Mouse (Mus musculus) c-Kit-positive CD71-negative TER-119-negative erythroid progenitor cells, embryonic 14.5 days (primary cell): ENCODE data around the gene Gm20388.

Experiments
- DNase-seq: peaks from one replicate; pipeline ENCODE4 v3.0.0-alpha.2; 2013; ENCODE audit warnings: low read depth

Gene Gm20388

DNA sequence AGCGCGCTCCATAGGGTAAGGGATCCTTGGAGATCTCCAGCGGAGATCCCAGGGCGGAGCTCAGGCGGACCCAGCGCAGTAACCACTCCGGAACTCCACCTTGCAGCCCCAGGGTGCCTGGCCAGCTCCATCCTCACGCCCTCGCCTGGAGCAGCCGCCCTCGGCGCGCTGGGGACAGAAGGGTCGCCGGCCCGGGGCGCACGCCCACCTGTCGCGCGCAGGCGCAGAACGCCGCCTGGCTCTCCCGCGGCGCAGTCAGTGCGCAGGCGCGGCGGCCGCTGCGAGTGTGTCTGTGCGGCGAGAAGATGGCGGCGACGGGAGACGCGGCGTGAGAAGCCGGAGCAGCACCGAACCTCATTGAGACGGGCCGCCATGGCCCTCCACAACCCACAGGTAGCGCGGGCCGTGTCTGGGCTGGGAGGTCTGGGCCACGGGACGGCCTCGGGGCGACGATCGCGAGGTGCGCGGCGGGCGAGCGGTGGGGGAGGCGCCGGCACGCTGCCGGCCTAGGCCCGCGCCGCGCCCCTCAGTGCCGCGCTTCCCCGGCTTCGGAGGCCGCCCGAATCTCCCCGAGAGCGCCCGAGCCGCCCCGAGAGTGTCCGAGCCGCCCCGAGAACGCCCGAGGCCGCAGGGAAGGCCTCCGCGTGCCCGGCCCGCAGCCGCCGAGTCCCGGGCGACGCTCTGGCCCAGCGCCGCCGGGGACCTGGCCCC lies at the start of gene Gm20388:
Gene Gm20388 (plus strand): TSS at position 295 of the 711 bp plus-strand sequence.
- DNase-seq, result peak; percentile 73

DNA sequence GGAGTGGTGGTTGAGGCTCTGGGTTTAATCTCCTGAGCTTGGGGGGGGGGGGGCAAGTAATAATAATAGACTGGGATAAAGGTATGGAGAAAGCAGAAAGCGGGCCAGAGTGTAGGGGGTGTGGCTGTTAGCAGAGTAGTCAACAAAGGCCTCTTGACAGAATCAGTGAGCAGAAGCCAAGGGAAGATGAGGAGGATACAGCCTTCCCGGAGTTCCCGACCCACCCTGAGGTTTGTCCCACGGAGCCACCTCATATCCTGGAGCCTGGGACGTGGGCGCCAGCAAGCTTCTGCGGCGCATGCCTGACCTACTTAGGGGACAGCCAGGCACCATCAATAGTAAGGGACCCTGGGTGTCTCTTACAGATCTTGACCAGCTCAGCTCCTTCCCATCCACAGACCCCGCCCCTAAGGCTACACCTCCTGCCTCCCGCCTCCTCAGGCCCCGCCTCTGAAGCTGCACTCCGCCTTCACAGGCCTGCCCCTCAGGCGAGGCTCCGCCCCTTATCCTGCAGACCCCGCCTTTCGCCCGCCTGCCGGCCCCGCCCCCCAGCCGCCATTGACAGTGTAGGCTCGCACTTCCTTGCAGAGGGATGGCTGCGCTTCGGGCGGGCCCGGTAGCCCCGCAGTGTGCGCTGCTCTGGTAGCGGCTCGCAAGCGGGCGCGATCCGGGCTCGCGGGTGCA lies 48.8 kb upstream of the Gm20388 start, which contains the start of gene Klhl36:
Gene Klhl36 (plus strand): TSS at position 561 of the 684 bp plus-strand sequence.
- DNase-seq, result peak; percentile 82

DNA sequence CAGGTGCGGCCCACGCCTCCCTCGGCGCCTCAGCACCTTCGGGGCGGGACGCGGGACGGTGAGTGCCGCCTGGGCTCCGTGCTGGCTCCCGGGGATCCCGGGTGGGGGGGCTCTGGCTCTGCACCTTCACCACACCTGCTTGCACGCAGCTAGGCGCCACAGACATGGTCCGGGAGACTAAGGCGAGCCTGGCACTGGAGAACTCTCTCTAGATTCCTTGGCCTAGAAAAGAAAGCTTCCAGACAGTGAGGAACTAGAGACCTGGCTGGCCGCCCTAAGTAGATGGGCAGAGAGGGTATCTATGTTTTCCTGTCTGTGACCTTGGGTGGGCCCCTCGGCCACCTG lies 48.3 kb upstream of the Gm20388 start:
- no peak for DNase-seq

DNA sequence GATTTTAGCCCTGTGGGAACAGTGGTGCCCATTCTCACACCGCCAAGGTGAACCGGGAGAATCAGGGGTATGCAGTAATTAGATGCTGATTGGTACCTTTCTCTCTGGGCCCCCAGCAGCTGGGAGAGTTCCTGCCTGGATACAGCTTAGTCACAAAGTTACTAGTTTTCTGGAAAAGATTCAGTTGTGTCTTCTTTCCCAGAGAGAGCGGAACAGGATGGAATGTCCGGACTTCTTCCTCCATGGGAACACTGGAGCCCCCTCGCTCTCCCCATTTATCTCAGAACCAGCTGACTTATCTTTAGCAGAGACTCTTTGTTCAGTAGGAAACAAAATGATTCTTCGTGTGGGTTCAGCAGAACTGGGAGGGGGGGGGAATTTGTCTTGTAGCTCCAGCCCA lies 47.9 kb upstream of the Gm20388 start:
- no peak for DNase-seq

DNA sequence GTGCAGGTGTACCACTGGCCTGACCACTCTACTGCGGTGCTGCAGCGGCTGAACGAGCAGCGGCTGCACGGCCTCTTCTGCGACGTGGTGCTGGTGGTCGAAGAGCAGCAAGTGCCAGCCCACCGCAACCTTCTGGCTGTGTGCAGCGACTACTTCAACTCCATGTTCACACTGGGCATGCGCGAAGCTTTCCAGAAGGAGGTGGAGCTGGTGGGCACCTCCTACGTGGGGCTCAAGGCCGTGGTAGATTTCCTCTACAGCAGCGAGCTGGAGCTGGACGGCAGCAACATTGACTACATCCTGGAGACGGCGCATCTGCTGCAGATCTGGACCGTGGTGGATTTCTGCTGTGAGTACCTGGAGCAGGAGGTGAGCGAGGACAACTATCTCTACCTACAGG lies 41.0 kb upstream of the Gm20388 start:
- DNase-seq, result no peak

DNA sequence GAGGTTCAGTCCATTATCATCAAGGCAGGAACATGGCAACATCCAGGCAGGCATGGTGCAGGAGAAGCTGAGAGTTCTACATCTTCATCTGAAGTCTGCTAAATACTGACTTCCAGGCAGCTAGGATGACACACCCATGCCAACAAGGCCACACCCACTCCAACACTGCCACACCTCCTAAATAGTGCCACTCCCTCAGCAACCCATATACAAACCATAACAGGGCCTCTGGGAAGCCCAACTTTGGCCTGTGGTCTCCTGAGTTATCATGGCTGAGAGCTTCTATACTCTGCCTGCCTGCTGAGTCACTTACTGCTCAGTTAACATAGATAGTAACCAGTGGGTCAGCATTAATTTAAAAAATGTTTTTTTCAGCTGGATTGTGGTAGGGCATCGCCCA lies 37.5 kb upstream of the Gm20388 start:
- no peak for DNase-seq

DNA sequence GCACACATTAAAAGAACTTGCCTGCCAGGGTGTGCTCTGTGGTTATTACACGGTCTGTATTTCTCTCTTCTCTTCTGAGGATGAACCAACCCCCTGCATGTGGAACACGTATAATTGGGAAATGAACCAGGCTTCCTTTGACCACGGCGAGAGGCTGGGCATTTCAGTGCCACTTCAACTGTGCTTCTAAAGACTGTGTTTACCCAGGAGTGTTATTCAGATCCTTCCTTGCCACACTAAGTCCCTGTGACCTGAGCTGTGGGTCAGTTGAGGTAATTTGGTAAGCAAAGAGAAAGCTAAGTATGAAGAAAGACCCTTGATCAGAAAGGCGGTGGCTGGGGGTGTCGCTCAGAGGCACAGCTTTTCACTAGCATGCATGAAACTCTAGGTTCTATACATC lies 29.3 kb upstream of the Gm20388 start:
- DNase-seq, result no peak

DNA sequence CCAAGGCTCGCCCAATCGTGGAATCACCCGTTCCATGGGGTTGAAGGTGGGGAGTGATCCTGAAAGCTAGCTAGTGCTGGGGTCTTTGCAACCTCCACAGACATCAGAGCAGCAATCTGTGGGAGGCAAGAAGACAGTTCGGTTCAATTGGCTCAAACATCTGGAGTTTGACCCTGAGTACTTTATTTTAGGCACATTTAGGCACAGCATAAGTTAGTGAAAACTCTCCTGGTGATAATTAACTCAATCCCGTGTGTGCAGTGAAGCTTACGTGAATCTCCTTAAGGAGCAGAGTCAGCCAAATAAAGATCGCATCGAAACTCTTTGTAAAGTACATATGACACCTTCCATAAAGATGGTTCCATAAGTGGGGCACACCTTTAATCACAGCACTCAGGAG lies 28.7 kb upstream of the Gm20388 start:
- no peak for DNase-seq

DNA sequence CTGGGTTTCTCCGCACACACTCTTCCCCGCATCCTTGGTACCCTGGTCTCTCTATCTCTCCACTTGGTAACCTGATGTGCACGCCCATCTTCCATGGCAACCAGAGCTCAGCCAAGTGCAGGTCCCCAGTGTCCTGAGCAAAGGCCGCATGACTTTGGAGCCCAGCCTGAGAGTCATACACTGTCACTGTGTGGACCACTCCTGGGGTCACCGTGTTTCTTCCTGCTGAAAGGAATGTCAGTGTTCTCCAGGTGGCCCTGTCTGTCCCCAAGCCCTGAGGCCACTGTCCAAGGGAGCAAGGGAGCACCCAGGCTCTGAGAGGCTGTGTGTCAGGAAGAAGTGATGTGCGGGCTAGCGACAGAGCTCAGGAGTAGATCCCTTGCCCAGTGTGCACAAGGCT lies 27.4 kb upstream of the Gm20388 start:
- DNase-seq, result no peak

DNA sequence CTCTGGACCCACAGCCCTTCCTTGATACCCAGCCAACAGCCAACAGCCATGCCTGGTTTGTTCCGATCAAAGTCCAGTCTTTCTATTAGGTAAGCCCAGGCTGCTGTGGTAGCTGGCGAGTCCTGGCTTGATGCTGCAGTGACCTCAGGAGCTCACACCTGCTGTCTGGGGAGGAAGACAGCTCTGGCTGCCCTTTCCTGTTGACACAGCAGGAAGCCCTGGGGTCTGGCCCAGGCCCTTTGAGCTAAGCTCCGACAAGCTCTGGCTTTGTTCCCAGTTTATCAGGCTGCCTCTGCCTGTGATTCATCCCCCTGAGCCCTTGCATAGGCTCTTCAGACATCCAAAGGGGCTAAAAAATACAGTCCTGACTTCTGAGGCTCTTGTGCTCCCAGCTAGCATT lies 25.0 kb upstream of the Gm20388 start:
- no peak for DNase-seq

DNA sequence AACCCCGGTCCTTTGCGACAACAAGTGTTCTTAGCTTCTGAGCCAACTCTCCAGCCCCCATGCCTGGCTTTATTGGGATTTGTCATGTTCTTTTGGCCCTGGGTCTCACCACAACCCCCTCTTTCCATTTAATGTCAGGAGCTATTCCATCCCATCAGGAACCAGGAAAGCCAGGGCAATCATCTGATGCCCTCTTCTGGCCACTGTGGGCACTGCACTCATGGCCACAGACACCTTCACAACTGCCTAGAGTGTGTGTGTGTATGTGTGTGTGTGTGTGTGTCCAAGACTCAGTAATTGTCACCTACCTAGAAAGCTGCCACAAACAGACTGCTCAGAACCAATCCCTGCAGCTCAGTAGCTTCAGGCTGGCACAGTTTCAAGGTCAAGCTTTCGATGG lies 23.5 kb upstream of the Gm20388 start:
- DNase-seq, result no peak

DNA sequence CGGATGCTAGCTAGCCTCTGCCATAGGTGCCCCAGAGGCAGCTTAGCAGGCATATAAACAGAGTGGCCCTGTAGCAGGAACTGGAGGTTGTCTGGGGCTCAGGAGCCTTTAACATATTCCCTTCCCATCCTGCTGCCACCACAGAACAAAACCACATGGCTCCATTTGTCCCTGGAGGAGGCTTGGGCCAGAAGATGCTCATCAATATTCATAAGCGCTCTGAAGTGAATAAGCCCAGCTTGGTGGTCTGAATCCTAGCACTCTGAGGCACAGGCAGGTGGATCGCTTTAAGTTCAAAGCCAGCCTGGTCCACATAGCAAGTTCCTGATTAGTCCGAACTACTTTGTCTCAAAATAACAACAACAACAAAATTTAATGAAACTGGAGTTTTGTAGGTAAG lies 22.6 kb upstream of the Gm20388 start:
- no peak for DNase-seq

DNA sequence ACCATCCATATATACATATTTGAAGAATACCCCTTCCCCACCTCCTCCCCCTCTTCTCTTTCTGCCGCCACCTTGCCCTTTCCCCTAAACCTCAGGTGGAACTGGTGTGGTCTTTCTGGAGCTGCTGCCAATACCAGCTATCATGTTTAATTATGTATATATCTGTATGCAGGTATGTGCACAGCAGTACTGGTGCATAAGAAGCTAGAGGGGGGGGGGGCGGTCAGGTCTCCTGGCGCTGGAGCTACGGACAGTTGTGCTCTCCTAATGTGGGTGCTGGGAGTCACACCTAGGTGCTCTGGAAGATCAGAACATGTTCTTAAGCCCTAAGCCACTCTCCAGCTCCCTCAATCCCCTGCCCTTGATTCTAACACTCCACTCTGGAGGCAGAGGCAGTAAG lies 13.6 kb upstream of the Gm20388 start:
- no peak for DNase-seq

DNA sequence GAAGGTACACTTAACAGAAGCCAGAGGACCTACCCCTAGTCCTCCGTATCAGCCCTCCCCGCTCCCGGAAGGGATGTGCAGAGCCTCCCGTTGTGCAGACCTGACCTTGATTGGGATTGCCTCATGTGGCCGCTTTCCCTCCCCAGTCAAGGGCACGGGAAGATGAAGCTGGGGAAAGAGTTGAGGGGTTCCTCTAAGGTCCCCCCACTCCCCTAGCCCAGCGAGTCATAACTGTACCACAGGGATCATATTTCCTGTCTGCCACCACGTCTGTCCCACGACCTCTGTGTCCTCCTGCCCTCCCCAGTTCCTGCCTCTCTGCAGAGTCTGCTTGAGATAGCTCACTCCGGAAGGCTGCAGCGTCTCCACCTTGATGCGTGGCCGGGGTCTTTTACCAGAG lies 12.7 kb upstream of the Gm20388 start:
- no peak for DNase-seq

DNA sequence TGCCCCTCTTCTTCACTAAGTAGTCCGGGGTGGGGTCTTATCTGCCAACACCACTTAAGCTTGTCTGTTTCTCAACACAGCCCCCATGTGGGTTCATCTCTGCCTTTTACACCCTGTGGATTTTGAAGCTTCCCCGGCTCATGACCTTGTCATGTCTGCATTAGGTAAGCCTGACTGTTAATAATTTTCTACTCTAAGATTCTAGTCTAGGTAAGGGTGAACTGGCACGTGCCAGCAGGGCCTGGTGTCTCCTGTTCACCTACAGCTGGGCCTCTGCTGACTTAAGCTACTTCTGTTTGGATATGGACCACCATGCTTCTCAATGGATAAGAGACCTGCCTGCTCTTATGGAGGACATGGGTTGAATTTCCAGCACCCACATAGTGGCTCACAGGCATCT lies 9.3 kb upstream of the Gm20388 start:
- no peak for DNase-seq

DNA sequence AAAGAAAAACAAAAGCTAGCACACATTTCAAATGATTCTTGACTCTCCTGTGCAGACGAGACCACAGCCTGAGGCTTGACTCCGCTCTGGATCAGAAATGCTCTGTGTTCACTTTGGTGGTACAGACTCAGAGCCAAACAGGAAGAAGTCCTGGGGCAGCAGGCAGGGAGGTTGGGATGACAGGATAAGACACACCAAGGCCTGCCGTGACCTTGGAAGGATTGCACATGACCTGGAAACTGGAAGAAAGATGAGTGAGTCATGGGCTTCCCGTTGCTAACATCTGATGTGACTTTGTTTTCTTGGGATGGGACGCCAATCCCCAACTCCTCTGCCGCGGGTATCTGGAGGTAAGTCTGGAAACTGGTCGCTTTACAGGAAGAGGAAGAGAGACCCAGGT lies 8.7 kb upstream of the Gm20388 start:
- DNase-seq, result no peak

DNA sequence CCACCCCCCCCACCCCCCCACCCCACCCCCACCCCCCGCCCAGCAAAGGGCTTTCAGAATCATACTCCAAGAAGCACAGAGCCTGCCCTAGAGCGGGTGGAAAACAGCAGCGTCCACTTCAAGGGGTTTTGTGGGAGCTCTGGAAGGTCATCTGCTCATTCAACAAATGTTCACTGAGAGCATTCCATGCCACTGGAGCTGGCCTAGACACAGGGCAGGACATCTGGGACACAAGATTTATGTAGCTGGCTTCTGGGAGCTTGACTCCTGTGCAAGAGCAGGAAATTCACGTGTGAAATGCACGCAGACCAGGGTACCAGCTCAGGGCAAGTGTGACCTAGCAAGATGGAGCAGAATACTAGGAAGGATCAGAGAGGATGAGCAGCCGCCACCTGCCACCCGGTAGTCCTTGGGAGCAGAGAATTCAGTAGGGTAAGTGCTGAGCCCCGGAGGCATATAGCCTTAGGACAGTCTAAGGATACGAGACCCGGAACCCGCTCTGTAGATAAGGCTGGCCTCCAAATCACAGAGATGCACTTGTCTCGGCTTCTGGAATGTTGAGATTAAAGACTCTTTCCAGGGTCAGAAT lies 6.2 kb upstream of the Gm20388 start:
- no peak for DNase-seq

DNA sequence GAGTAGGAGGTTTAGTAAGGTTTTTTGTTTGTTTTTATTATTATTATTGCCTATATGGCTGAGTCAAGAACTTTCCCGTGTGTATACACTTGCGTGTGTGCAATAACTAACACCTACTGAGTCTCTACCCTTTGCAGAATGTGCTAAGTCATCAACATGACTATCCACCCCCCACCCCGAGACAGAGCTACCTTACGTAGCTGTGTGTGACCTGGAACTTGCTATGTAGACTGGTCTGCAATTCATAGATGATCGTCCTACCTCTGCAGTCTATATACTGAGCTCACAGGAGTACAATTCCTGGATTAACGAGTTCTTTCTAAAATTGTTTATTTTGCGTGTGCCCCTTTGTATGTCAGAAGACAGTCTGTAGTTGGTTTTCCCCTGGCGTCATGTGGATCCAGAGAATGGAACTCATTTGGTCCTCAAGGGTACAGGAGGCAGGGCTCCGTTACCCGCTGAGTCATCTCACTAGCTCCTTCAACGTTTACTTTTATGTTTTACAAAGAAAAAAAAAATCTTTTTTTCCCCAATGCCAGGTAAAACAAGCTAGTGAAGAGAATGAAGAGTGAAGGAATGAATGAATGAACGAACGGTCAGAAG lies 596 bp upstream of the Gm20388 start, which contains the start of gene Usp10:
Gene Usp10 (plus strand): TSS at position 417 of the 603 bp plus-strand sequence.
- DNase-seq, result no peak

DNA sequence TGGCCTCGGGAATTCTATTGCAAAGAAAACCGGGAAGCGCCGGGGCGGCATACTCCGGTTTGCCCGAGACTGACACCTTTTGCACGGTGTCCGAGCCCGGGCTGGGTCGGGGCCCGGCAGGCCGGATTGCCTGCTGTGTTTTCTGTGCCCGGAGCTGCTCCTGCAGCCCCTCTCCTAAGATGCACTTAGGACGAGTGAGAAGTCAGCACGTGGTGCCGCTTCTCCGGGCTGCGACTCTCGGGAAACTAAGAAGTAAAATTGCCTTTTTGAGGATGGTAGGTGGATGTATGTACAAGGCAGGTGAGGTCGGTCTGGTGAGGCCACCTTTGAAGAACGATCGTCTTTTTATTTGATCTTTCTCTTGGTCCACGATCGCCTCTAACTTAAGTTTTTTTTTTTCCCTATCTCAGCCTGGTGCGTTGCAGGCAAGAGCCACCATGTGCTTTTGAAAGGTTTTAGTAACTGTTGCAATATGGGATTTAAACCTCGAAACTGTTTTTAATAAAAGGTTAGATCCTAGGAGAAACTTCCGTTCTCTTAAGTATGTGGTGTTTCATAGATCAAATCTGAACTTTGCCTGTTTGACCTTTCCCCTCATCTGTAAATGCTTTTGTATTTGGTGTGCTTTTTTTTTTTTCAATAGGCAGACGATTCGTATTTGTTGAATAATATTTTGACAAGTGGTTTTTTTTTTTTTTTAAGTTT lies 769 bp downstream of the Gm20388 start:
- DNase-seq, result no peak

DNA sequence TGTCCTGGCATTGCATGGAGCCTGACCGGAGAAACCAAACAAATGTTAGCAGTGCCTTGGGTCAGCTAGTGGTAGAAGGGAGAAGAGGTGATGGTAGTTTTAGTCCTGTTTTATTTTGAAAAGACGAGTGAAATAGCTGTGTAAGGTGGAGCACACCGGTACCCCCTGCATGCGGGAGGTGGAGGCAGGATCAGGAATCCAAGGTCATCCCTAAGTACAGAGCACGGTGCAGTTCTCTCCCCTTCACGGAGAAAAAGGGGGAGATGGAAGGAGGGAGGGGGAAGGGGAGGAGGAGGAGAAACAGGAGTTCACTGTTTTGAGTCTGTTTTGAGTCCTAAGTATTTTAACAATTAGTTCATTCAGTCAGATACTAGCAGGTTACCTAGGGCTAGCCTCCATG lies 2.0 kb downstream of the Gm20388 start:
- DNase-seq, result no peak

DNA sequence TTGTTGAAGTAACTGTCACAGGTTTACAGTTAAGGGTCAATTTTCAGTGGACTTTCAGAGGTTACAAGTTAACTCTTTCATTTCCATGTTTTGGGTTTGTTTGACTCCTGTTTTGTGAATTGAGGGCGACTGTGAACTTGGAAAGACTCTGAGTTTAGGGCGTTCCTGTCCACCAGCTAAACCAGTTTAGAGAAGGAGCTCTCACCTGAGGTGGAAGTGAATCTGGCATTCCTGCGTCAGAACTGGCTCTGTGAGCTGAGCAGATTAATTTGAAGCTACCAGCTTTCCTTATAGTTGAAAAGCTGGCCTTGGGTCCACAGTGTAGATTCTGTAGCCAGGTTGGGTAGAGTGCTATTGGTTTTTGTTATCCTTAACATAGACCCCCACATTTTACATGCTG lies 2.5 kb downstream of the Gm20388 start:
- no peak for DNase-seq

DNA sequence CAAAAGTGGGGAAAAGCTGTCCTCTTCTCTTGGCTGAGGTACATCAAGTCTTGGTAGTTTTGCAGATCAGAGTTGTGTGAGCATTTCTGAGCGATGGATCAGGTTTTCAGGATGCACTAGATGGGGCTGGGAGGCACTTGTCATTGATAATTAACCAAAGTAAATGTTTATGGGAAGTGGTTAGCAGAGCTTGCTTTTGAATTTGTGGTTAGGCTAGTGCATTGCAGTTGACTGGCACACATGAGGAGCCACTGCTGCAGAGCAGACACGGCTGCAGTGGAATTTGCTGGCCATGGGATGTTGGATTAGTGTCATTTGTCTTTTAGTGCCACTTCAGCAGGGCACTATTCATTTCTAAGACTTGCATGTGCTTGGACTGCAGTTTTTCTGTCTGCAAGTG lies 3.5 kb downstream of the Gm20388 start:
- DNase-seq, result no peak
